Mouse (Mus musculus): Measurements from ENCODE around the gene Med12l. TPM values are rescaled to one million over a fixed set of nuclear protein-coding genes. Genes with fewer than 3 reads are reported as not detected.
"Not testable (repeated sequence)": the region's sequence is repeated elsewhere in the genome, so short reads cannot be mapped to it uniquely, and the experiment has no call there.

Med12l gene
- polyA plus RNA-seq, 1 experiment from 2014 or later = 2.1 TPM

GRCm38 (mm10) chr3:59066558-59067294, 61.1 kb downstream of the Med12l start:
- no peak overlapping the region for H3K27ac ChIP-seq (ENCODE audit: low read length)
- H3K36me3 ChIP-seq (ENCODE audit: control insufficient read depth, insufficient read depth, low read length) = no peaks in the 10 kb centered on the region
- no peak overlapping the region for H3K4me2 ChIP-seq (replicated peaks; ENCODE audit: low read depth, low read length)
- ATAC-seq (ENCODE audit: insufficient number of reproducible peaks, insufficient read depth, low FRiP score, low read depth) = no peak
- H3K9me3 ChIP-seq (ENCODE audit: control insufficient read depth, low read depth, low read length) = no peaks in the 10 kb centered on the region
- H3K4me1 ChIP-seq (ENCODE audit: control insufficient read depth, insufficient read depth, low read length) = no peaks in the 10 kb centered on the region
- H3K4me3 ChIP-seq (ENCODE audit: low read depth, low read length) = no peak overlapping the region
- H3K27me3 ChIP-seq (ENCODE audit: control insufficient read depth, insufficient read depth, low read length) = no peaks in the 10 kb centered on the region
- H3K9ac ChIP-seq (replicated peaks; ENCODE audit: low read depth, low read length) = no peak overlapping the region
- WGBS = 73% methylated on average over 8 of the region's 8 CpGs

GRCm38 (mm10) chr3:59069071-59069470, 63.4 kb downstream of the Med12l start:
- not testable (repeated sequence) for H3K36me3 ChIP-seq (ENCODE audit: control insufficient read depth, insufficient read depth, low read length); H3K9ac ChIP-seq (replicated peaks; ENCODE audit: low read depth, low read length); H3K9me3 ChIP-seq (ENCODE audit: control insufficient read depth, low read depth, low read length); H3K27me3 ChIP-seq (ENCODE audit: control insufficient read depth, insufficient read depth, low read length); H3K4me2 ChIP-seq (replicated peaks; ENCODE audit: low read depth, low read length); H3K4me1 ChIP-seq (ENCODE audit: control insufficient read depth, insufficient read depth, low read length); H3K4me3 ChIP-seq (ENCODE audit: low read depth, low read length); ATAC-seq (ENCODE audit: insufficient number of reproducible peaks, insufficient read depth, low FRiP score, low read depth); H3K27ac ChIP-seq (ENCODE audit: low read length)
- WGBS = 85% methylated on average over 1 of the region's 1 CpGs

GRCm38 (mm10) chr3:59077278-59077677, 71.7 kb downstream of the Med12l start:
- H3K4me1 ChIP-seq (ENCODE audit: control insufficient read depth, insufficient read depth, low read length) = 0 out of 2 replicates have a peak, but pooled peaks cover 8% of the 10 kb centered on the region
- H3K4me2 ChIP-seq (replicated peaks; ENCODE audit: low read depth, low read length) = no peak overlapping the region
- ATAC-seq (ENCODE audit: insufficient number of reproducible peaks, insufficient read depth, low FRiP score, low read depth) = no peak
- H3K27me3 ChIP-seq (ENCODE audit: control insufficient read depth, insufficient read depth, low read length) = no peaks in the 10 kb centered on the region
- H3K4me3 ChIP-seq (ENCODE audit: low read depth, low read length) = no peak overlapping the region
- H3K36me3 ChIP-seq (ENCODE audit: control insufficient read depth, insufficient read depth, low read length) = no peaks in the 10 kb centered on the region
- WGBS = 43% methylated on average over 4 of the region's 4 CpGs
- no peaks in the 10 kb centered on the region for H3K9me3 ChIP-seq (ENCODE audit: control insufficient read depth, low read depth, low read length)
- no peak overlapping the region for H3K9ac ChIP-seq (replicated peaks; ENCODE audit: low read depth, low read length)
- no peak overlapping the region for H3K27ac ChIP-seq (ENCODE audit: low read length)

GRCm38 (mm10) chr3:59078585-59078984, 73.0 kb downstream of the Med12l start:
- 57% methylated on average over 11 of the region's 11 CpGs for WGBS
- no peaks in the 10 kb centered on the region for H3K27me3 ChIP-seq (ENCODE audit: control insufficient read depth, insufficient read depth, low read length)
- no peak overlapping the region for H3K4me3 ChIP-seq (ENCODE audit: low read depth, low read length)
- no peak overlapping the region for H3K27ac ChIP-seq (ENCODE audit: low read length)
- 0 out of 2 replicates have a peak, but pooled peaks cover 8% of the 10 kb centered on the region for H3K4me1 ChIP-seq (ENCODE audit: control insufficient read depth, insufficient read depth, low read length)
- H3K4me2 ChIP-seq (replicated peaks; ENCODE audit: low read depth, low read length) = no peak overlapping the region
- no peak for ATAC-seq (ENCODE audit: insufficient number of reproducible peaks, insufficient read depth, low FRiP score, low read depth)
- H3K36me3 ChIP-seq (ENCODE audit: control insufficient read depth, insufficient read depth, low read length) = no peaks in the 10 kb centered on the region
- no peaks in the 10 kb centered on the region for H3K9me3 ChIP-seq (ENCODE audit: control insufficient read depth, low read depth, low read length)
- H3K9ac ChIP-seq (replicated peaks; ENCODE audit: low read depth, low read length) = no peak overlapping the region

- H3K4me2 ChIP-seq (replicated peaks; ENCODE audit: low read depth, low read length) = no peak overlapping the region
- no peaks in the 10 kb centered on the region for H3K9me3 ChIP-seq (ENCODE audit: control insufficient read depth, low read depth, low read length)
- no peaks in the 10 kb centered on the region for H3K36me3 ChIP-seq (ENCODE audit: control insufficient read depth, insufficient read depth, low read length)
- ATAC-seq (ENCODE audit: insufficient number of reproducible peaks, insufficient read depth, low FRiP score, low read depth) = no peak
- H3K4me3 ChIP-seq (ENCODE audit: low read depth, low read length) = no peak overlapping the region
- H3K27ac ChIP-seq (ENCODE audit: low read length) = no peak overlapping the region
- H3K9ac ChIP-seq (replicated peaks; ENCODE audit: low read depth, low read length) = no peak overlapping the region
- no peaks in the 10 kb centered on the region for H3K27me3 ChIP-seq (ENCODE audit: control insufficient read depth, insufficient read depth, low read length)
- WGBS = 39% methylated on average over 4 of the region's 4 CpGs
- H3K4me1 ChIP-seq (ENCODE audit: control insufficient read depth, insufficient read depth, low read length) = 0 out of 2 replicates have a peak, but pooled peaks cover 8% of the 10 kb centered on the region
Observed at GRCm38 (mm10) chr3:59079327-59079726, 73.7 kb downstream of the Med12l start.

- WGBS = 19% methylated on average over 6 of the region's 6 CpGs
- H3K9me3 ChIP-seq (ENCODE audit: control insufficient read depth, low read depth, low read length) = no peaks in the 10 kb centered on the region
- H3K27ac ChIP-seq (ENCODE audit: low read length) = no peak overlapping the region
- no peak overlapping the region for H3K4me3 ChIP-seq (ENCODE audit: low read depth, low read length)
- H3K9ac ChIP-seq (replicated peaks; ENCODE audit: low read depth, low read length) = no peak overlapping the region
- 0 out of 2 replicates have a peak, but pooled peaks cover 8% of the 10 kb centered on the region for H3K4me1 ChIP-seq (ENCODE audit: control insufficient read depth, insufficient read depth, low read length)
- H3K27me3 ChIP-seq (ENCODE audit: control insufficient read depth, insufficient read depth, low read length) = no peaks in the 10 kb centered on the region
- no peak for ATAC-seq (ENCODE audit: insufficient number of reproducible peaks, insufficient read depth, low FRiP score, low read depth)
- H3K4me2 ChIP-seq (replicated peaks; ENCODE audit: low read depth, low read length) = no peak overlapping the region
- no peaks in the 10 kb centered on the region for H3K36me3 ChIP-seq (ENCODE audit: control insufficient read depth, insufficient read depth, low read length)
Observed at GRCm38 (mm10) chr3:59080293-59080916, 74.8 kb downstream of the Med12l start.

- Histone ChIP-seq H3K4me3 (ENCODE audit: low read depth, low read length) (no peak overlapping the region), H3K4me1 (ENCODE audit: control insufficient read depth, insufficient read depth, low read length) (0 out of 2 replicates have a peak, but pooled peaks cover 8% of the 10 kb centered on the region), H3K9me3 (ENCODE audit: control insufficient read depth, low read depth, low read length) (no peaks in the 10 kb centered on the region), H3K9ac (replicated peaks; ENCODE audit: low read depth, low read length) (no peak overlapping the region), H3K4me2 (replicated peaks; ENCODE audit: low read depth, low read length) (no peak overlapping the region), H3K36me3 (ENCODE audit: control insufficient read depth, insufficient read depth, low read length) (no peaks in the 10 kb centered on the region), H3K27ac (ENCODE audit: low read length) (no peak overlapping the region), H3K27me3 (ENCODE audit: control insufficient read depth, insufficient read depth, low read length) (no peaks in the 10 kb centered on the region)
- ATAC-seq (ENCODE audit: insufficient number of reproducible peaks, insufficient read depth, low FRiP score, low read depth) = peak; percentile 69; the same call in 1 of the 2 replicates
- WGBS = 10% methylated on average over 7 of the region's 7 CpGs
Observed at GRCm38 (mm10) chr3:59080919-59081318, 75.3 kb downstream of the Med12l start.

- WGBS = 77% methylated on average over 11 of the region's 11 CpGs
- H3K4me3 ChIP-seq (ENCODE audit: low read depth, low read length) = no peak overlapping the region
- H3K4me2 ChIP-seq (replicated peaks; ENCODE audit: low read depth, low read length) = no peak overlapping the region
- H3K9me3 ChIP-seq (ENCODE audit: control insufficient read depth, low read depth, low read length) = no peaks in the 10 kb centered on the region
- no peaks in the 10 kb centered on the region for H3K4me1 ChIP-seq (ENCODE audit: control insufficient read depth, insufficient read depth, low read length)
- no peaks in the 10 kb centered on the region for H3K27me3 ChIP-seq (ENCODE audit: control insufficient read depth, insufficient read depth, low read length)
- no peaks in the 10 kb centered on the region for H3K36me3 ChIP-seq (ENCODE audit: control insufficient read depth, insufficient read depth, low read length)
- no peak overlapping the region for H3K27ac ChIP-seq (ENCODE audit: low read length)
- H3K9ac ChIP-seq (replicated peaks; ENCODE audit: low read depth, low read length) = no peak overlapping the region
- ATAC-seq (ENCODE audit: insufficient number of reproducible peaks, insufficient read depth, low FRiP score, low read depth) = no peak
Observed at GRCm38 (mm10) chr3:59092702-59093101, 87.1 kb downstream of the Med12l start.

All from stomach, embryonic 14.5 days (tissue).